Mouse (Mus musculus): ENCODE data around the gene Eif4ebp2.
"Not testable (repeated sequence)": the region's sequence is repeated elsewhere in the genome, so short reads cannot be mapped to it uniquely, and the experiment has no call there.

Gene Eif4ebp2

GRCm38 (mm10) chr10:61466242-61466641, 13.8 kb upstream of the Eif4ebp2 start:
- DNase-seq (ENCODE audit: extremely low read depth, low read depth, low spot score) = no peak

GRCm38 (mm10) chr10:61465009-61465408, 12.5 kb upstream of the Eif4ebp2 start:
- DNase-seq (ENCODE audit: extremely low read depth, low read depth, low spot score) = peak; percentile 75

DNA sequence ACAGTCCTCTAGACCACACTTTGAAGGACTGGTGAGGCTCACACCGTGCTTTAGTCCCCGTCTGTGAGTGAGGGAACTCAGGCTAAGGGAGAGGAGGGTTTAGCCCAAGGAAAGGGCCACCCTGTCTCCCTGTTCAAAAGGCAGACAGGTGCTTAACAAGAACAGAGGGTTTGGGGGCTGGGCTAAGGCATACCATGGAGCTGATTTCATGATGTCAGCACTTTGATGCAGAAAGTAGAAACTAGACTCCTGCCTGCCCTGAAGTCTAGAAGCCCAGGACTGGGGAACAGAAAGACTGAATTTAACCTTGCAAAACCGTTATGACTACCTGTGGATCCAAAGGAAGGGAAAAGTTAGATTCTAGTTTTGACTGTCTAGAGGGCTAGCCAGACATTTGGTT, 4.7 kb upstream of the Eif4ebp2 start:
- DNase-seq (ENCODE audit: extremely low read depth, low read depth, low spot score) = no peak

- not testable (repeated sequence) for DNase-seq (ENCODE audit: extremely low read depth, low read depth, low spot score)
Observed at GRCm38 (mm10) chr10:61453171-61453570, 710 bp upstream of the Eif4ebp2 start.

GRCm38 (mm10) chr10:61451931-61452617, 387 bp downstream of the Eif4ebp2 start:
- DNase-seq (ENCODE audit: extremely low read depth, low read depth, low spot score) = no peak

DNA sequence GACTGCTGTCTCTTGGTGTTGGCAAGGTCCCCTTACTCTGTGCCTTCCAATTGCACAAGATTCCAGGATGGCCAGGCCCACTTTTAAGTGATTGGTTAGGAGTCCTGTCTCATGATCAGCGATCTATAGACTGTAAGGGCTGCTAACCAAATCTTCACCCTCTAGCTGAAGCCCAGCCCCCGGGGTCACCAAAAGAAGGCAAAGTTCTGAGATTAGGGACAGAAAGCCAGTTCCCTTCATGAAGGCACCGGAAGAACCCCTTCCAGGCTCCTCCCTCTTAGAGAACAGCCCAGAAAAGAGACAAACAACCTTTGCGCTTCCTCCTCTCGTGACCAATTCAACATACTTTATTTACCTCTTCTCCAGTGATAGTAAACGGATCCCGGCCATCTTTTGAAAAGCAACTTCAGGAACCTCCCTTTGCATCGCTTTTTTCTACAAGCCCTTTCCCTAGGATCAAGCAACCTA, 964 bp downstream of the Eif4ebp2 start:
- DNase-seq (ENCODE audit: extremely low read depth, low read depth, low spot score) = peak; percentile 47

GRCm38 (mm10) chr10:61448834-61449233, 3.6 kb downstream of the Eif4ebp2 start:
- DNase-seq (ENCODE audit: extremely low read depth, low read depth, low spot score) = no peak

DNA sequence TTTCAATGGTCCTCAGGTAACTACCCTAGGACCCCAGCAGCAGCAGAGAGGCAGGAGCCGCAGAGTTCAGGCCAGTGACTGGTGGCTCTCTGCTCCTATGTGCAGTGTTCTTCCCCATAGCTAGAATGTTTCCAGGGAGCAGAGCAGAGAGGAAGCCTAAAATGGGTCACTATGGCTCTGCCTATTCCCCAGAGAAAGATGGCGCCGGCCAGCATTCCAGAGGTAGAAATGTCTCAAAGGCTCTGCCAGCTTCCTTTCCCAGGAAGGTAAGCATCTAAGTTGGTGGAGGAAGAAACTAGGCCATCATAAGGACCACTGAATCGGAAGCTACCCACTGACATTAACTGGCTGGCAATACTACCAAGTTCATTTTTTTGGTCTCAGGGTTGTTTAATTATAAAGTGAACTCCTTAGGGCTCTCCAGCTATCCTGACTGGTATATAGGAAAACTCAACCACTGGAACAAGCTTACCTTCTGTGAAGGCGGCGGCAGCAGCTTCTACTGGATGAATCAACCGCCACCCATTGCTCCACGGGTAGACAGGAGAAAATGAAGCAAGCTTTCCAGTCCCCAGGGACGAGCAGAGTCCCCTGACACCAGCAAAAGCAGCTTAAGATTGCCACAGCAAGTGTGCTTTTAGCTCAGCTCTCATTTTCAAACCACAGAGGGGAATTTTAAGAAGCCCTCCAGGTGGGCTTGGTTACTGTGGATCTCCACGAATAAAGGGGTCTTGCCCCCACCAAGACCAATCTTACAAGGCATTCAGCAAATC, 4.7 kb downstream of the Eif4ebp2 start:
- DNase-seq (ENCODE audit: extremely low read depth, low read depth, low spot score) = no peak

- no peak for DNase-seq (ENCODE audit: extremely low read depth, low read depth, low spot score)
Observed at GRCm38 (mm10) chr10:61445016-61445415, 7.4 kb downstream of the Eif4ebp2 start.

DNA sequence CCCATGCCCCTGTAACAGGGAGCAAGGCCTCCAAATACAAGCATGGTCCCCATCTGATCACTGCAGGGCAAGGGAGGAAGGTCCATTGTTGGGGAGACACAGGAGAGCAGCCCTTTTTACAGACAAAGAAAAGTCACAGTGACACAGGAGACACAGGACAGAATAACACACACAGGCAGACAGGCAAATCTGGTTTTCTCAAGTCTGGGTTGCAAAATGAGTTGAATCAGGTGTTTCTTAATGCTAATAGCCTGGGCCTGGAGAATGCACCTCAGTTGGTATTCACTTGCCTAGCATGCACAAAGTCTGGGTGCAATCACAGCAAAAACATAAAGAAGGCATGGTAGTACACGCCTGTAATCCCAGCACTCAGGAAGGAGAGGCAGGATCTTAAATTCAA, 8.6 kb downstream of the Eif4ebp2 start:
- peak; percentile 64 for DNase-seq (ENCODE audit: extremely low read depth, low read depth, low spot score)

DNA sequence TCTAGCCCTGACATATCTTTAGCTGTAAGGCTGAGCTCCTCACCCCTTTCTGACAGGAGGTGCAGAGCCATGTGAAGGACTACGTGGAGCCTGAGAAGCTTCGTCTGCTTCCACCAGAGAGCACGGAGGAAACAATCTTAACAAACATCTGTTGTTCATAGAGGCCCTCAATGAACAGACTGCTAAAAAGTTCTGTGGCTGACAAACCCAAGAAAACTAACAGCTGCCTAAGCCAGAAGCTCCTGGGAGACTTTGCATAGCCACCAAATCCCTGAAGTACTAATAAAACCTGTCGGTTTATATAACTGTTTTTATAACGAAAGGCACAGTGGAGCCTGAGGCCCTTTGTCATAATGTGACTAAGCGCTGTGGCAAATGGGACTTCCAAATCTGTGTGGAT, 9.0 kb downstream of the Eif4ebp2 start:
- peak; percentile 42 for DNase-seq (ENCODE audit: extremely low read depth, low read depth, low spot score)

GRCm38 (mm10) chr10:61440202-61440800, 12.2 kb downstream of the Eif4ebp2 start:
- DNase-seq (ENCODE audit: extremely low read depth, low read depth, low spot score) = no peak

- DNase-seq (ENCODE audit: extremely low read depth, low read depth, low spot score) = no peak
Observed at GRCm38 (mm10) chr10:61431375-61431774, 21.1 kb downstream of the Eif4ebp2 start.

GRCm38 (mm10) chr10:61429043-61429442, 23.4 kb downstream of the Eif4ebp2 start:
- no peak for DNase-seq (ENCODE audit: extremely low read depth, low read depth, low spot score)

GRCm38 (mm10) chr10:61428416-61428815, 24.0 kb downstream of the Eif4ebp2 start:
- no peak for DNase-seq (ENCODE audit: extremely low read depth, low read depth, low spot score)

GRCm38 (mm10) chr10:61427951-61428350, 24.5 kb downstream of the Eif4ebp2 start:
- DNase-seq (ENCODE audit: extremely low read depth, low read depth, low spot score) = no peak

GRCm38 (mm10) chr10:61426251-61426757, 26.2 kb downstream of the Eif4ebp2 start:
- no peak for DNase-seq (ENCODE audit: extremely low read depth, low read depth, low spot score)

DNA sequence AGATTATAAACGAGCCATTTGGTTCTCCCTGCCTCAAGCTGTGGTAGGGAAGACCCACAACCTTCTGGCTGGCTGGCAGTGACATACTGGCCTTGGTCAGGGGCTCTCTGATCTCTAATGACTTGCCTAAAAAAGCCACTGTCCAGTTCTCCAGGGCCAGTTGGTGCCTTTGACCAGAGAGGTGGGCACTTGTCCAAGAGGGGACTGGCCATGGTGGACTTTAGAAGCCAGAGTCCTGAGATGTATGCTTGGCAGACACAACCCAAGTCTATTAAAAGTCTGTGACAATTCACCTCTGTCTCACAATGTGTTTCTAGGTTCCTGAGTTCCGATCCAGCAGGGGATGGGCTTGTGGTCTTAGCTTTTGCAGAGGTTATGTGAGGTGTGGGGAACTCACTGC, 27.4 kb downstream of the Eif4ebp2 start:
- no peak for DNase-seq (ENCODE audit: extremely low read depth, low read depth, low spot score)

- DNase-seq (ENCODE audit: extremely low read depth, low read depth, low spot score) = no peak
Observed at GRCm38 (mm10) chr10:61424500-61424899, 28.0 kb downstream of the Eif4ebp2 start.

DNA sequence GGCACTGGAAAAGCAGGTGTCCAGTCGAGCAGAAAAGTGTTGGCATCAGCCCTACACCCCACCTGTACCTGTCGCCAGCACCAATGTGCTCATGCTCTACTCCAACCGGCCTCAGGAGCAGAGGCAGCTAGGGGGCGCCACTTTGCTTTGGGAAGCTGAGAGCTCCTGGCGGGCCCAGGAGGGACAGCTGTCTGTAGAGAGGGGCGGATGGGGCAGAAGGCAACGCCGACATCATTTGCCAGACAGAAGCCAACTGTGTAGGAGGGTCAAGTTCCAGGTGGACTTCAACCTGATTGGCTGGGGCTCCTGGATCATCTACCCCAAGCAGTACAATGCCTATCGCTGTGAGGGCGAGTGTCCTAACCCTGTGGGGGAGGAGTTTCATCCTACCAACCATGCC, 29.2 kb downstream of the Eif4ebp2 start:
- DNase-seq (ENCODE audit: extremely low read depth, low read depth, low spot score) = no peak

DNA sequence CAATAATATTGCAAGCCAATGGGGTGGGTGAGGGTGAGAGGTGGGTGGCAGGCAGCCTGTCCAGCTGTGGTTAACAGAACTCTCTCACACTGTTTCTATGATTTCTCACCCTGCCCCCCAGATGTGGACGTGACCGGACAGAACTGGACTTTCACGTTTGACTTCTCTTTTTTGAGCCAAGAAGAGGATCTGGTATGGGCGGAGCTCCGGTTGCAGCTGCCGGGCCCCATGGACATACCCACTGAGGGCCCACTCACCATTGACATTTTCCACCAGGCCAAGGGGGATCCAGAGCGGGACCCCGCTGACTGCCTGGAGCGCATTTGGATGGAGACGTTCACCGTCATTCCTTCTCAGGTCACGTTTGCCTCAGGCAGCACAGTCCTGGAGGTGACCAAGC, 29.6 kb downstream of the Eif4ebp2 start:
- no peak for DNase-seq (ENCODE audit: extremely low read depth, low read depth, low spot score)

GRCm38 (mm10) chr10:61420011-61420410, 32.5 kb downstream of the Eif4ebp2 start:
- DNase-seq (ENCODE audit: extremely low read depth, low read depth, low spot score) = no peak
